Mouse (Mus musculus) spleen, adult 2 months (tissue): Measurements from ENCODE around the gene Gpr171.

ENCODE experiments used
- CTCF ChIP-seq: fragments of 200-500 bp; IDR thresholded peaks from 2 replicates; pipeline ENCODE4 v1.5.1; 2011; ENCODE audit warnings: mild to moderate bottlenecking, inconsistent platforms; ENCODE audit not compliant: insufficient read depth, insufficient read length, insufficient replicate concordance; ENCODE audit errors: extremely low read depth
- POLR2A ChIP-seq: fragments of 200-500 bp; IDR thresholded peaks from 2 replicates; pipeline ENCODE4 v1.6.1; 2011; ENCODE audit warnings: low read depth, low read length, inconsistent platforms

DNA sequence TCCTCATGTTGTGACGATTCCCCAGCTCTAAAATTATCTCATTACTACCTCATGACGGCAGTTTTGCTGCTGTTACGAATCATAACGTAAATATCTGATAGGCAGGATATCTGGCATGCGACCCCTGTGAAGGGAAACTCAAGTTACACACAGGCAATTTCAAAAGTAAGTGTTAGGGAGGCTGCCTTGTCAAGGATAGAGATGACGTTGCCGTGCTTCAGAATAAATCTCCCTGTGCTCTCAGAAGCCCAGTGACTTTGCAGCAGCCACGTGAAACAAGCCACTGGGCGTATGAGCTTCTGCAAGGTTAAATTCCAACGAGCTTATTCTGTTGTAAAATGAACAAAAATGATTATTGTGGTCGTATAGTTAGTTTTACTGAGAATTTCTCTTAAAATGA lies 23.0 kb downstream of the Gpr171 start:
- no peak for TF ChIP-seq POLR2A
- no peak for TF ChIP-seq CTCF
